Mouse (Mus musculus): ENCODE results near the gene Atp6v1f. TPM values are rescaled to one million over a fixed set of nuclear protein-coding genes. Genes with fewer than 3 reads are reported as not detected.
A peak's percentile ranks its signal among the peaks of the same experiment; 100 is the strongest.

Atp6v1f gene
- total RNA-seq (2021): 100 to 1,000 TPM; 234 to 240 TPM
- long read RNA-seq, experiment 1, transcript Atp6v1f-201 (2 exons, 703 nt): major isoform, 87 of 90 reads
- long read RNA-seq, experiment 1, partial matches to known transcripts: 0 of 90 reads
- long read RNA-seq, experiment 1, other reads (novel, unspliced or antisense): 3 of 90 reads
- long read RNA-seq, experiment 2, transcript Atp6v1f-201 (2 exons, 703 nt): major isoform, 242 of 247 reads
- long read RNA-seq, experiment 2, partial matches to known transcripts: 2 of 247 reads
- long read RNA-seq, experiment 2, other reads (novel, unspliced or antisense): 3 of 247 reads

GRCm38 (mm10) chr6:29467583-29468354 is at the start of gene Atp6v1f:
TSS of gene Atp6v1f (plus strand) at chr6:29467718.
- DNase-seq (ENCODE audit: low spot score in 2 of 2): peak; percentile 88 to 95

DNA sequence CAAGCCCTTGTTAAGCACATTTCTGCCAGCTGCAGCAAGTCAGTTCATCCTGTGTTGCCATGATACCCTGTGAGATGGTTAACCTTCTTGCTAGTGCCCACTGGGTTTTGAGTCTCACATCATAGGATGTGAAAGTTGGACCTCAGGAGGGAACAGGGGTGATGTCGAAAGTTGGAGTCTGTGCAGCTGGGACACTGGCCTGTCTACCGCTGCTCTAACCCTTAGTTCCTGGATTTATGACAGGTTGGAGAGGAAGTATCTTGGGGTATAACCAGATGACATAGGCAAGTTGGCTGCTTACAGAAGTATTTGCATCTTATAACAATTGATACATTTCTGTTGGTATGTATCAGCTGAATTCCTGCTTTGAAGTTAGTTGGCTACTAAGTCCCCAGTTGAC is 46.9 kb upstream of the Atp6v1f start:
- DNase-seq (ENCODE audit: low spot score in 2 of 2): no peak

GRCm38 (mm10) chr6:29425118-29425517 is 42.4 kb upstream of the Atp6v1f start:
- DNase-seq (ENCODE audit: low spot score in 2 of 2): peak in 1 of 2 experiments; percentile 25

GRCm38 (mm10) chr6:29426331-29426730 is 41.2 kb upstream of the Atp6v1f start:
- DNase-seq (ENCODE audit: low spot score in 2 of 2): no peak

- DNase-seq (ENCODE audit: low spot score in 2 of 2): no peak
Observed at GRCm38 (mm10) chr6:29428171-29428570, 39.3 kb upstream of the Atp6v1f start.

GRCm38 (mm10) chr6:29430681-29431420 is 36.7 kb upstream of the Atp6v1f start:
- no peak for DNase-seq (ENCODE audit: low spot score in 2 of 2)

- DNase-seq (ENCODE audit: low spot score in 2 of 2): no peak
Observed at GRCm38 (mm10) chr6:29431473-29431872, 36.0 kb upstream of the Atp6v1f start.

GRCm38 (mm10) chr6:29432156-29432555 is 35.4 kb upstream of the Atp6v1f start:
- DNase-seq (ENCODE audit: low spot score in 2 of 2): no peak

DNA sequence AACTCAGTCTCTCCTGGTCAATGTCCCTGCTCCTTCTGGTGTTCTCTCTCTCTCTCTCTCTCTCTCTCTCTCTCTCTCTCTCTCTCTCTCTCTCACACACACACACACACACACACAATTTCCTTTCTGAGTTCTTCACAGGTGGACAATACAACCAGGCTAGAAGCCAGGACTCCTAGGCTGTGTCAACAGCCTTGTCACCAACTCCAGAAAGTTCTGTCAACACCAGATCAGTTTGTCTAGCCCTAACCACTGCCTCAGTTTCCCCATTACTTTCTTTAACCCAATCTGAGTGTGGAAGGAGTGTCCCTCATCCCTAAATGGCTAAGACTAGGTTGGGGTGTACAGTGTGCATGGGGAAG is 34.9 kb upstream of the Atp6v1f start:
- no peak for DNase-seq (ENCODE audit: low spot score in 2 of 2)

DNA sequence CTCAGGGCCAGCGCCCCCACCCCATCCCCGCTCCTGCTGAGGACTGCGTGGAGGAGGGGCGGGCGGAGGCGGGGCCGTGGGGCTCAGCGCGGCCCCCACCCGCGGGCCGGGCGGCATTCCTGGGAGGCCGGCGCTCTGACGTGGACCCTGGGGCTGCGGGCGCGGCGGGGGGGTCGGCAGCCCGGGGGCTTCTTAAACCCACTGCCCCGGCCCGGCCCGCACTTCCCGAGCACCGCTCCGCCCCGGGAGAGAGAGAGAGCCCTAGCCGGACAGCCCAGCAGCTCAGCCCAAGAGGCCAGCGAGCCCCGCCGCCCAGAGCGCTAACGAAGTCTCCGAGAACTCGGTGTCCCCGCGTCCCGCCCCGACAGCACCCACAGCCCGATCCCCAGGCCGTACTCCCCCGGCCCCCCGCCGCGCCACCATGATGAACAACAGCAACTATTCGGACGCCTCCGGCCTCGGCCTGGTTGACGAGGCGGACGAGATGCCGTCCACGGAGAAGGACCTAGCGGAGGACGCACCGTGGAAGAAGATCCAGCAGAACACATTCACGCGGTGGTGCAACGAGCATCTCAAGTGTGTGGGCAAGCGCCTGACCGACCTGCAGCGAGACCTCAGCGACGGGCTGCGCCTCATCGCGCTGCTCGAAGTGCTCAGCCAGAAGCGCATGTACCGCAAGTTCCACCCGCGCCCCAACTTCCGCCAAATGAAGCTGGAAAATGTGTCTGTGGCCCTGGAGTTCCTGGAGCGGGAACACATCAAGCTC is 34.3 kb upstream of the Atp6v1f start, which contains the start of gene Flnc:
Flnc (plus strand) TSS at position 219 of the 766 bp plus-strand sequence.
- no peak for DNase-seq (ENCODE audit: low spot score in 2 of 2)

DNA sequence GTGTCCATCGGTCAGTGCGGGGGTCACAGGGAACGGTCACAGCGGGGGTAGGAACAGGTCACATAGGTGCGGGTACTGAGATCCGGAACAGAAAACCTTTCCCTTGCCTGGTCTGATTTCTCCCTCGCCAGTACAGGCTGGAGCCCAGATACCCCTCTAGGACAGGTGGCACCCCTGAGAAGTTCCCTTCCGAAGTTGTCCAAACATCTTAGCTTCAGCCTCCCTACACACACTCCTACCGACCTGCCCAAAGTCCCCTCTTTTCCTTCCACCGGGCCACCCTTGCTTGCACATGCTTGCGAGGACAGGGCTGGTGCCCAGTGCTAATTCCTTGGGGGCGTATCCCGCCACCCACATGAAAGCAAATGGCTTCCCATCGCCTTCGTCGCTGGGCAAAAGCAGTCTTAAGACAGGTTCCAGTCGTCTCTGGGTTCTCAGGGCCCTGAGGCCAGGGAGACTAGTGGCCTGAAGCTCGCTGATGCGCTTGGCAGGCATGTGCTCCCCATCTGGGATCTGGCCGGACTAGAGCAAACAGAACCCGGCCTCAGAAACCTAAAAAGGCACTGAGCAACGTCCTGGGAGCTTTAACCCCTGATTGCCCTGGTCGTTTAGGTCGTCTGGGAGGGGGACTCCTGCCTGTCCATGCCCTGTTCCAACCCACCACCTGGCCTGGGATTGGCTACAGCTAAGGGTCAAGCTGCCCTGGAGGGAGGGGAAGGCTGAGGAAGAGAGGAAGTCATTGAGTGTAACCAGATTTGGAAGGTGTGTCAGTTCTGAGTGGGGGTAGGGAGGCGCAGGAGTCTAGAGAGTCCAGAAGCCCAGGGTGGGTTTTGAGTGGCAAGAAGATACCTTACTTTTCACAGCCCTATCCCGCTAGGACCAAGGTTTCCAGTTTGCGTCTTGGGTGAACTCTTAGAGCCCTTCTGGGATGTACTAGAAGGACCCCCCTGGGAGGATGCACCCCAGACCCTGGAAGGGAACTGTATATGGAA is 33.4 kb upstream of the Atp6v1f start:
- no peak for DNase-seq (ENCODE audit: low spot score in 2 of 2)

DNA sequence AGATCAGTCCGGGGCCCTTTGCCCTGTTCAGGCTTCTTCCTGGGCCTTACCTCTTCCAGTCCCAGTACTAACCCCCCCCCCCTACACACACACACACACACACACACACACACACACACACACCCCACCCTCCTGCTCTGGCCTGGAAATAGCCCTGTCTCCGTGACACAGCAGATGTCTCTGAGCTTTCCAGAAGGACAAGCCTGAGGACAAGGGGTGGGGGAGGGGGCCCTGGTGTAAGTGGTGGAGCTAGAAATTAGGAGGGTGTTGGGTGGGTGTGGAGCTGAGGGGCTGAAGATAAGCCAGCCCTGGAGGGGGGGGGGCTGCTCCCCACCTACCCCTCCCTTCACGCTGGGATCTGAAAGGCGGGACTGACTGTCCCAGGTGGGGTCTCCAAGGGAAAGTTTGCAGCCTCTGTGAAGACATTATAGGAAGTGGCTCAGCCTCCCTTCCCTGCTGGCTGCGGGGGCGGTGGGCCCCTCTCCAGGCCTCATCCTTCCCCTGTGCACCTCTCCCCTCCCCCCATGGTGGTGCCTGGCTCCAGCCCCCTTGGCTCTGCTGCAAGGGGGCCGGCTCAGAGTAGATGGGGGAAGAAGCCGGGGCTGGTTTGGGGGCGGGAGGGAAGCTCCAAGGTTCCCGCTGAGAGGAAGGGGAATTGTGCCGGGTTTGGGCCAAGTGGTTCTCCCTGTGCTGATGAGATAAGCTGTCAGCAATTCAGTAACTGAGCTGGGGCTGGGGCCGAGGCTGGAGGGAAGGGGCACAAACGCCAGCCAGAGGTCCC is 32.4 kb upstream of the Atp6v1f start:
- no peak for DNase-seq (ENCODE audit: low spot score in 2 of 2)

DNA sequence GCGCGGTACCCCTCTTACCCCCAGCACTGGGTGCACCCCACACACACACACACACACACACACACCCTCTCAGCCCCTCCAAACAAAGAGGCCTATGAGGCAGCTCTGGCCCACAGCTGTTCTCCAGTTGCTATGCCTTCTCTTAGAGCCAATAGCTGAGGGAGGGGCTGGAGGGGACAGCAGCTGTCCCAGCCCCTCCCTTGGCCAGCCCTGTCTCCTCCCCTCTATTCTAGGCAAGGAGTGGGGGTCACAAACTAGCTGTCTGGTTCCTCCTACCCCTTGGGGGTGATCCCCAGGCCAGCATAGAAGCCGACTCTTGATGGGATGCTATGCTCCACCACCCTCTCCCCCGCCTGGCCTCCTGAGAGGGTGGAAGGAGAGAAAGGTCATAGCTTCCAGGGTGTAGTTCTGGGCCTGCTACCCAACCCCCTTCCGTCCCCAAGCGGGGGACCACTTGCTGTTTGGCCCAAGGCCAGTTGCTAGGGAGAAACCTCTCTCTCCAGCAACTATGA is 31.5 kb upstream of the Atp6v1f start:
- DNase-seq (ENCODE audit: low spot score in 2 of 2): no peak

- no peak for DNase-seq (ENCODE audit: low spot score in 2 of 2)
Observed at GRCm38 (mm10) chr6:29436461-29436934, 31.0 kb upstream of the Atp6v1f start.

- no peak for DNase-seq (ENCODE audit: low spot score in 2 of 2)
Observed at GRCm38 (mm10) chr6:29439251-29439650, 28.3 kb upstream of the Atp6v1f start.

GRCm38 (mm10) chr6:29439789-29440188 is 27.7 kb upstream of the Atp6v1f start:
- no peak for DNase-seq (ENCODE audit: low spot score in 2 of 2)

GRCm38 (mm10) chr6:29444773-29445172 is 22.7 kb upstream of the Atp6v1f start:
- DNase-seq (ENCODE audit: low spot score in 2 of 2): no peak

- no peak for DNase-seq (ENCODE audit: low spot score in 2 of 2)
Observed at GRCm38 (mm10) chr6:29445354-29445753, 22.2 kb upstream of the Atp6v1f start.

GRCm38 (mm10) chr6:29449858-29450257 is 17.7 kb upstream of the Atp6v1f start:
- DNase-seq (ENCODE audit: low spot score in 2 of 2): no peak
